ENCODE assay signal across 16 mouse cellular contexts in genomic region chr9:45843007-45843406, GRCm38 (mm10).
"Had no signal": no experiment of that assay in that cellular context is flagged by ENCODE, and none has a peak within 500 bp of the region (broad histone marks: within the 10 kb centered on the region; RNA-seq: fewer than 3 reads in every experiment).

No protein-coding gene starts in this region.

- DNase-seq: kidney, adult 18-20 months; kidney, postnatal 14 days; layer of hippocampus, adult 9-11 months; layer of hippocampus, postnatal 36 days; lung, embryonic 14.5 days; lung, postnatal 10 days; lung, postnatal 4 days; right cerebral cortex, postnatal 4 days; thymus, adult 2 months; thymus, postnatal 25 days had no signal

- H3K36me3 ChIP-seq: kidney, embryonic 15.5 days; limb, embryonic 15.5 days; liver, embryonic 12.5 days; midbrain, embryonic 10.5 days; neural tube, embryonic 12.5 days; stomach, embryonic 15.5 days had no signal

- H3K9me3 ChIP-seq: kidney, embryonic 15.5 days; limb, embryonic 15.5 days; liver, embryonic 12.5 days; midbrain, embryonic 10.5 days; neural tube, embryonic 12.5 days; stomach, embryonic 15.5 days had no signal

- ATAC-seq: liver, embryonic 12.5 days had no signal

- H3K27me3 ChIP-seq: kidney, embryonic 15.5 days; limb, embryonic 15.5 days; neural tube, embryonic 12.5 days; stomach, embryonic 15.5 days had no signal

- H3K27ac ChIP-seq: kidney, embryonic 15.5 days; limb, embryonic 15.5 days; liver, embryonic 12.5 days; midbrain, embryonic 10.5 days; neural tube, embryonic 12.5 days; stomach, embryonic 15.5 days had no signal

- H3K9ac ChIP-seq: kidney, embryonic 15.5 days; limb, embryonic 15.5 days; liver, embryonic 12.5 days; lung, embryonic 14.5 days; neural tube, embryonic 12.5 days; stomach, embryonic 15.5 days had no signal

- H3K4me2 ChIP-seq: kidney, embryonic 15.5 days; limb, embryonic 15.5 days; liver, embryonic 12.5 days; lung, embryonic 14.5 days; stomach, embryonic 15.5 days had no signal

- H3K4me3 ChIP-seq: kidney, embryonic 15.5 days; limb, embryonic 15.5 days; liver, embryonic 12.5 days; midbrain, embryonic 10.5 days; neural tube, embryonic 12.5 days; stomach, embryonic 15.5 days had no signal
